Mouse (Mus musculus) hindbrain, postnatal 0 days (tissue): ENCODE data around the gene Filip1l. TPM values are rescaled to one million over a fixed set of nuclear protein-coding genes. Genes with fewer than 3 reads are reported as not detected.

Experiments used
- ATAC-seq: fragments of 200-750 bp; cut with Nextera tagmentation; 2 replicates; pipeline ENCODE4 v1.8.0; 2017; ENCODE audit warnings: mild to moderate bottlenecking, moderate TSS enrichment, moderate library complexity
- DNase-seq: peaks from one replicate; pipeline ENCODE4 v3.0.0-alpha.2; 2015; ENCODE audit warnings: low spot score
- H3K27ac ChIP-seq: fragments of 300-500 bp; sonication (generic); 2 replicates; pipeline ENCODE4 v1.5.1; 2014; ENCODE audit warnings: mild to moderate bottlenecking
- H3K27me3 ChIP-seq: fragments of 300-500 bp; sonication (generic); 2 replicates; pipeline ENCODE4 v1.6.1; 2014; ENCODE audit warnings: low read length, mixed read lengths; ENCODE audit not compliant: insufficient read depth
- H3K36me3 ChIP-seq: fragments of 300-500 bp; sonication (generic); 2 replicates; pipeline ENCODE4 v1.6.1; 2014; ENCODE audit warnings: low read length, mixed read lengths; ENCODE audit not compliant: insufficient read depth
- H3K4me1 ChIP-seq: fragments of 300-500 bp; sonication (generic); 2 replicates; pipeline ENCODE4 v1.6.1; 2014; ENCODE audit warnings: antibody characterized with exemption, low read length, mixed read lengths; ENCODE audit not compliant: insufficient read depth
- H3K4me2 ChIP-seq: fragments of 300-500 bp; sonication (generic); 2 replicates; pipeline ENCODE4 v1.6.1; 2014; ENCODE audit warnings: low read depth, mild to moderate bottlenecking, low read length, moderate library complexity, mixed read lengths
- H3K4me3 ChIP-seq: fragments of 300-500 bp; sonication (generic); 2 replicates; pipeline ENCODE4 v1.5.1; 2014; ENCODE audit warnings: low read length
- H3K9ac ChIP-seq: fragments of 300-500 bp; sonication (generic); replicated peaks from 2 replicates; pipeline ENCODE4 v1.6.1; 2014; ENCODE audit warnings: mild to moderate bottlenecking, low read length, moderate library complexity, mixed read lengths
- H3K9me3 ChIP-seq: fragments of 300-500 bp; sonication (generic); 2 replicates; pipeline ENCODE4 v1.6.1; 2016; ENCODE audit warnings: low read length, mixed read lengths
- CTCF ChIP-seq: IDR thresholded peaks from 2 replicates; pipeline ENCODE4 v1.5.1; 2016; ENCODE audit warnings: antibody characterized with exemption, control low read depth, low read depth
- WGBS: fragments of 180-500 bp; shearing (Covaris S2); extraction: QIAGEN DNeasy Blood & Tissue Kit; methylation state at CpG from one replicate; pipeline ENCODE4 v1.1.7; 2014; 5-methylcytosine and 5-hydroxymethylcytosine counted together
- polyA plus RNA-seq: library from polyadenylated mRNA; unstranded; fragments of >200 nt; fragmentation: Nextera tagmentation; extraction: Ambion mirVana; gene quantifications from 2 replicates; pipeline ENCODE4 v1.2.1, GENCODE M21; 2015
- total RNA-seq: library from RNA; depleted of rRNA; stranded (reverse); fragments of >200 nt; gene quantifications from 2 replicates; pipeline ENCODE4 v1.2.3, GENCODE M21; 2014

The Filip1l gene
- total and polyA plus RNA-seq, 2 experiments from 2014 or later = 1.0 to 1.8 TPM

DNA sequence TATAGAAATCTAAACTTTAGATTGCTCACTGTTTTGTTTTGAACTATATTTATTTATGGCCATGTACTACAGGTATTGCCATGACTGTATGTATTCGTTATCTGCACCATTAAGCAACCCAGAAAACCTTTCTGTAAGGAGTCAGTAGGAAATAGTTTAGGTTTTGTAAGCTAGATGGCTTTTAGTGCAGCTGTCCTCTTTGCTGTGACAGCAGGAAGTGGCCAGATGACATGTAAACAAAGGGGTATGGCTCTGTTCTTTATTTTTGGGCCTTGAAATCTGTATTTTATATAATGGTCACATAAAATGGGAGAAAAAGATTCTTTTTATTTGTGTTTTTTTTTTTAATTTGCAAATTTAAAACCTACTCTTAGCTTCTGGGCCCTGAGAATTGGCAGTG lies 181.9 kb downstream of the Filip1l start:
- H3K9me3 ChIP-seq = no peaks in the 10 kb centered on the region
- no peak overlapping the region for H3K4me2 ChIP-seq
- no peak for TF ChIP-seq CTCF
- no peak overlapping the region for H3K4me3 ChIP-seq
- WGBS = 72% methylated on average over 1 of the region's 1 CpGs
- no peak overlapping the region for H3K27ac ChIP-seq
- H3K27me3 ChIP-seq = no peaks in the 10 kb centered on the region
- no peak overlapping the region for H3K9ac ChIP-seq
- DNase-seq = no peak
- ATAC-seq = no peak
- H3K4me1 ChIP-seq = no peaks in the 10 kb centered on the region
- no peaks in the 10 kb centered on the region for H3K36me3 ChIP-seq

DNA sequence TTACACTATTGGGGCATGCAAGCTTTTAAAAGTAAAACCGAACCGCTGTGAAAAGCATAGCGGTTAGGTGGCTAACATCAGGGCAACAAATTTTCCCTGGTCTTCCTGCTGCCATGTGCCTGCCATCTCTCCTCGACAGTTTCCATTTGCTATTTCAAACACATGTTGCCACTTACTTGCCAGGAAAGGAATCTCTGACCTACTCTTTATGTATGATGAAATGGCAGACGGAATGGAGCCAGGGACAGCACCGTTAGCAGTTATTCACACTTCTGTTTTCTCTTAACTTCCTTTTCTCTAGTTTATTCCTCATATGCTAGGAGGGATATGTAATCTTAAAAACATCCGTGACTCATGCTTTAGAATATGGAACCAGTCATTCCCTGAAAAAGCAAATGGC lies 183.6 kb downstream of the Filip1l start:
- Histone ChIP-seq H3K9ac (no peak overlapping the region), H3K4me2 (no peak overlapping the region), H3K4me1 (no peaks in the 10 kb centered on the region), H3K27me3 (no peaks in the 10 kb centered on the region), H3K4me3 (no peak overlapping the region), H3K27ac (no peak overlapping the region), H3K36me3 (no peaks in the 10 kb centered on the region), H3K9me3 (no peaks in the 10 kb centered on the region)
- ATAC-seq (no peak), DNase-seq (no peak)
- TF ChIP-seq CTCF = no peak
- 90% methylated on average over 7 of the region's 7 CpGs for WGBS

DNA sequence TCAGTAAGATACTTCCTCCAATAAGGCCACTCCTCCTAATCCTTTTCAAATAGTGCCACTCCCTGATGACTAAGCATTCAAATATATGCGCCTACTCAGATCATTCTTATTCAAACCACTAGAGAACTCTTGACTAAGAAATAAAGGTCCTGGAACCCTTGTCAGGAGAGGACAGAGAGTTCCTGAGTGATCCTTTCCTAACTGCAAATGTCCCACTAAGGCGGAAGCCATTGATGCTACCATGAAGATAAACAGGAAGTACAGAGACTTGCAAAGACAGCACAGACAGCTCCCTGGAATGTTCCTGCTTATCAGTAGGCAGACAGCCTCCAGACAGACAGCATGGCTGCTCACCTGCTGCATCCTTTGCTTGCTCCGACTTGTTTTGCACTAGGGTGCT lies 190.3 kb downstream of the Filip1l start:
- Histone ChIP-seq H3K4me2 (no peak overlapping the region), H3K4me3 (no peak overlapping the region), H3K9me3 (no peaks in the 10 kb centered on the region), H3K36me3 (no peaks in the 10 kb centered on the region), H3K9ac (no peak overlapping the region), H3K27ac (no peak overlapping the region), H3K27me3 (no peaks in the 10 kb centered on the region), H3K4me1 (no peaks in the 10 kb centered on the region)
- no peak for TF ChIP-seq CTCF
- 95% methylated on average over 3 of the region's 3 CpGs for WGBS
- ATAC-seq = no peak
- no peak for DNase-seq

DNA sequence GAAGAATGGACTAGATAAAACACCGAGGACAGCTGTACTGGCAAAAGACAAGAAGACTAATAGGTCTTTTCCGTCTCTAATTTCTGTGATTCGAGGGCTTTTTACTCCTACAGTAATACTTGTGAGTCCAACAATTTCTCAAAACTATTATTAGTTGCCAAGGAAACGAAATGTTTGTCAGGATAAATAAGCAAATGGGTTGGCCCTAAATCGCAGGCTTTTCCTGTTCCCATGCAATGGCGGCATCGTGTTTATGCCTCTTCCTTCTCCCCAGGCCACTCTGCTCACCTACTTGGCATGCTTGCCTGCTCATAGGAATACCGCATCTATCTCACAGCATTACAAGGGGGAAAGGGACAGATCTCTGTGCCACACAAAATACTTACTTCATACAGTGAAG lies 191.5 kb downstream of the Filip1l start:
- DNase-seq = no peak
- no peak for ATAC-seq

DNA sequence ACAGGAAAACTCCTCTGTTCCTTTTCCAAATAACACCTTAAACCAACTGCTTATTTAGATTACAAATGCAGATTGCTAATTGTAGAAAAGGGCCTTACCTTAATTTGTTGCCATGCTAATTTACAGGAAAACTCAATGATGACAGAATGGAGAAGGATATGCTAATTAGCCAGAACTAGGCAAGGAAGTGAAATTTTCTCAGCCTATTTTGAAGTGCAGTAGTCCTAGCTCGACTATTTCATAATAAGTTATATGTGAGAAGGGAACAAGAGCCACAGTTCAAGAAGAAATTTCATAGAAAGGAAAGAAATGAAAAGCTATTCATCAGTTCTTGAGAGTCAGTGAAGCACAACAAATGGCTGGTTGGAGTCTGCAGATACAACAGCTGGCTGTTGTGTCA lies 193.5 kb downstream of the Filip1l start:
- no peaks in the 10 kb centered on the region for H3K9me3 ChIP-seq
- no peak overlapping the region for H3K4me3 ChIP-seq
- no peak for TF ChIP-seq CTCF
- H3K27me3 ChIP-seq = no peaks in the 10 kb centered on the region
- H3K4me2 ChIP-seq = no peak overlapping the region
- DNase-seq = no peak
- no peaks in the 10 kb centered on the region for H3K4me1 ChIP-seq
- H3K27ac ChIP-seq = no peak overlapping the region
- 48% methylated on average over 1 of the region's 1 CpGs for WGBS
- ATAC-seq = no peak
- H3K9ac ChIP-seq = no peak overlapping the region
- no peaks in the 10 kb centered on the region for H3K36me3 ChIP-seq

More for the DNA sequence above, 191.5 kb downstream of the Filip1l start:
- Histone ChIP-seq H3K9me3 (no peaks in the 10 kb centered on the region), H3K4me2 (no peak overlapping the region), H3K4me3 (no peak overlapping the region), H3K9ac (no peak overlapping the region), H3K4me1 (no peaks in the 10 kb centered on the region), H3K27me3 (no peaks in the 10 kb centered on the region), H3K36me3 (no peaks in the 10 kb centered on the region), H3K27ac (no peak overlapping the region)
- 71% methylated on average over 8 of the region's 8 CpGs for WGBS
- no peak for TF ChIP-seq CTCF

DNA sequence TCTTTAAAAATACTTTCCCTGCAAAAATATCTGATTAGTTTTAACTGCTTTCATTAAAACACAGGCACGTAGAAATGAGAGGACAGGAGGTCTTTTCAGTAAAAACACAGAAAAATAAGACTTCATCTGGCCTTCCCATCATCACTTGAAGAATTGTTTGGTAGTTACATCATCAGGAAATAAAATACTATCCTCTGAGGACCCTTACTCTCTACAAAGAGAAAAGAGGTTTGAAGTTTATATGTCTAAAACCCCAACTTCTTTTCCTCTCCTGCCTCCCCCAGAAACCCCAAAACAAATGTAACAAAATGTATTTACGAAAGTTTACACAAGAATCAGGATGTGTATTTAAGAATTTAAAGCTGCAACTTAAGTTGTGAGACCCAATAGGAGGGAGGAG lies 195.7 kb downstream of the Filip1l start:
- WGBS = 71% methylated on average over 2 of the region's 2 CpGs
- H3K36me3 ChIP-seq = no peaks in the 10 kb centered on the region
- DNase-seq (no peak), ATAC-seq (no peak)
- no peaks in the 10 kb centered on the region for H3K4me1 ChIP-seq
- TF ChIP-seq CTCF = no peak
- H3K27ac ChIP-seq = no peak overlapping the region
- no peaks in the 10 kb centered on the region for H3K9me3 ChIP-seq
- peak overlapping the region; percentile 96 for H3K4me2 ChIP-seq
- H3K9ac ChIP-seq = peak overlapping the region; percentile 58
- H3K4me3 ChIP-seq = peak overlapping the region; percentile 72
- no peaks in the 10 kb centered on the region for H3K27me3 ChIP-seq

DNA sequence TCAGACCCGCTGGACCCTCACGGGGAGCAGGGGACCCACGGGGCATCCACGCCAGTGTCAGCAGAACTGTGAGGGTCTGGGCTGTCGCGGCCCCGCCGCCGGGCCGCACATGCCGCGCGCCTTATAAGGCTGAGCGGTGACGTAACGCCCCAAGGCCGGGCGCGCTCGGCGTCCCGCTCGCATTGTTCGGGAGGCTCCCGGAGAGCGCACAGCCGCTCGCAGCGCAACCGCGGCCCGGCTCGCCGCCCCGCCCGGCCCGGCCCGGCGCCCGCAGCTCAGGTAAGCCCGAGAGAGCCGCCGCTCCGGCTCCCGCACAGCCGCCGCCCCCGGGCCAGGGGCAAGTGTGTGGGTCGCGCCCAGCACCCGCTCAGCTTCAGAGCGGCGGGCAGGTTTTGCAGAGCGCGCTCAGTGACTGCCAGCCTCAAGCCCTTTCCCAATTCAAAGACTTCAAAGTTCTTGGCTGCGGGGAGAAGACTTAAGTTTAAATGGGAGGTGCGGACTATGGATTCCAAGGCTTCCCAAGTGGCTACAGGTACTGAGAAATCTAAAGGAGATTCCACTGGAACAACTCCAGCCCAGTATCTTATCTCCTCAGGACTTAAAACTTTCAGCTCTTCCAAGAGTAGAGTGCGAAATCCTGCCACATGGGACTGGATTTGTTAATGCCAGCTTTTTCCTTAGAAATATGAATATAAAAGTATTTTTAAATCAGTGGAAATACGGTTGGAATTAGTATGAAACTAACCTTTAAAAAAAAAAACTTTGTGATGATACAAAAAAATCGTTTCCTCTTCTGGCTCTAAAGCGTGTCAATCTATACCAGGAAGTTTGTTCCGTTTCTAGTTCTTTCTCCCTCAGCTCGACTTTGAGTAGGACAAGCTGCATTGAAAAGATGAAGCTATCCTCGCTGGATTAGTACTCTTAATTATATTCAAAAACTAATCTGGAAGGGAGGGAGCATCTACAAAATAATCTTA lies 196.5 kb downstream of the Filip1l start:
- Histone ChIP-seq H3K27me3 (no peaks in the 10 kb centered on the region), H3K4me1 (no peaks in the 10 kb centered on the region), H3K9ac (peak overlapping the region; percentile 58), H3K27ac (0 out of 2 replicates have a peak overlapping the region, but pooled peaks have one; percentile 11), H3K4me3 (peak overlapping the region; percentile 72), H3K36me3 (no peaks in the 10 kb centered on the region), H3K9me3 (no peaks in the 10 kb centered on the region), H3K4me2 (peak overlapping the region; percentile 96)
- DNase-seq (peak; percentile 70), ATAC-seq (peak; percentile 94)
- no peak for TF ChIP-seq CTCF
- 3% methylated on average over 58 of the region's 64 CpGs for WGBS
